Mouse (Mus musculus): ENCODE measurements around the gene Med12.
A peak's percentile ranks its signal among the peaks of the same experiment; 100 is the strongest.

Med12 gene

GRCm38 (mm10) chrX:101273875-101274738 lies at the start of gene Med12:
Gene Med12, plus strand, starts transcription at chrX:101274030.
- peak; percentile 93 for DNase-seq

GRCm38 (mm10) chrX:101245011-101245410 lies 28.8 kb upstream of the Med12 start:
- DNase-seq, result no peak

DNA sequence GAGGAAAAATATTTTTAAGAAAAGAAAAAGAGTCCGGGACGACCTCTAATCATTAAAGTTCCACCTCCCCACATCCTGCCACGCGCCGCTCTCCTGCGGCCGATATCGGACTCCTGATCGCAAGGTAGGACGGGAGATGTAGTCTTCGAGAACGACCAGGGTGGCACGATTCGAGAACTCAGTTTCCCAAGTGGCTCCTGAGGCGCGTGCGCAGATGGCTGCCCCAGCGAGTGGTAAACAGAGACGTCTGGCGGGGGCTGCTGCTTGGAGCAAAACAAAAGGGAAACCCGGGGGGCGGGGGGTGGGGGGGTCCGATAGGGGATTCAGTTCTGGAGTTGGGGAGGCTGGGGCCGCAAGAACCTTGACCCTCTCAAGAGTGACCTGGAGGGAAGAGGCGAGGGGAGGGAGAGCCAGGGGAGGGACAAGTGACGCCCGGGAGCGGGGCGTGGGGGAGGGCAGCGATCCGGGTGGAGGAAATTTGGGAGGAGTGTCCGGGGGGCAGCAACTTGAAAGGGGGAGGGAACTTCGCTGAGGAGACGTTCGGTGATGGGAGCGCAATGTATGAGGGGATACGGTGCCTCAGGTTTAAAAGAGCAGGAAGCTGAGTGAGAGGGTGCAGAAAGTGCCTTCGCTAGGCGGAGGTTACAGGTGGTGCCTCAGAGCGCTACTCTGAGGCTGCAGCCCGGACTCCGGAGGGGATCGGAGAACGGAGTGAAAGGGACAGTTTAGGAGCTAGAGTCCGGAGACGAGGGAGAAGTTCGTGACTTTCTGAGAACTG lies 19.7 kb upstream of the Med12 start, which contains the start of gene Foxo4:
TSS of gene Foxo4 (plus strand) at position 577 of the 778 bp plus-strand sequence.
- DNase-seq, result peak; percentile 92

- no peak for DNase-seq
Measured at GRCm38 (mm10) chrX:101254740-101255139, 19.1 kb upstream of the Med12 start.

DNA sequence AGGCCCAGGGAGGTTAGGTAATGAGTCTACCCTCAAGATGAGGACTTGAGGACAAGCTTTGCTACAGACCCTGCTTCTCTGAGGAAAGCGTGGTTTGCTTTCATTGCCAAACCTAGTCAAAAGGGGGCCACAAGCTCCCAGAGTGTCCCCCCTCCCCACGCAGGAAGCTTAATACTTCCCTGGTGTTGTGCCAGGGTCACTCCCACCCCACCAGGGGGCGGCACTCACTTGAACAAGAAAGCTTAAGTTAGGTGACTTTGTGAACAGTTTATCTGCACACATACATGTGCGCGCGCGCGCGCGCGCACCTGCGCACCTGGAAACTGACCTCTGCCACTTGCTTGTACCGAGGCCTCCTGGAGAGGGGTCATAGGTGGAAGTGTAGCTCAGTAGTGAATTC lies 17.2 kb upstream of the Med12 start:
- DNase-seq, result peak; percentile 16

GRCm38 (mm10) chrX:101260441-101261325 lies 13.1 kb upstream of the Med12 start:
- DNase-seq, result no peak

DNA sequence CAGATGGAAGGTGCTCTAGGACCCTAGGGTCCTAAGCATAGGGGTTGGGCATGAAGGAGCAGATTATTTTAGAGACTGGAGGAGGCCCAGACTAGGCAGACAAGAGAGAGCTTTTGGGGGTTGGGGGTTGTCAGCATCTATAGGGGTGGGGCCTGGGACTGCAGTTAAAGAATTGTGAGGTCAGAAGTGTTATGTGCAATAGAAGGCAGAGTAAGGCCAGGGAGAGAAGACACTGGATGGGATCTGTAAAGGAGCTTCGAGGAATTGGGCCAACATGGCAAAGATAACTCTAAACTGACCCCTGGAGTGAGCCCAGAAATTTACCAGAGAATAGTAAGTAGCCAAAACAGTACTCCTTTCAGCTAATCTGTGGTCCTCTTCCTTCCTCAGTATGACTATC lies 9.9 kb upstream of the Med12 start, which contains the start of gene Gm614:
TSS of gene Gm614 (minus strand) at position 101 of the 400 bp plus-strand sequence.
- DNase-seq, result no peak

DNA sequence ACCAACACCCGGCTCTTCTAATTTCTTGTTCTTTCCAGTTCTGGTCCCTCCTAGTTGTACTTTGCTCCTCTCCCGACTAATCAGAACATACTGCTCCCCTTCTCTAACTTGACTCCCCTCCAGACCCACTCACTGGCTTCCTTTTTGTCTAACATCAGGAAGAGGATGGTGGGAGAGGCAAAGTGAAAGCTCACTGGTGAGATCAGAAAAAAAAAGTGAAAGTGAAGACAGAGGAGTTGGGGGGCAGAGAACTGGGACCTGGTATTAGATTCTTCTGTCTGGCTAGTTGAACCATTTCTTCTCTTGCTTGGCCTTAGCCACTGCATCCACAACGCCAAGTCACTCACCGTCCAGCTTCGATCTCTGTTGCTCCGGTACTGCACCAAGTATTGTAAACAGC lies 7.2 kb upstream of the Med12 start:
- no peak for DNase-seq

DNA sequence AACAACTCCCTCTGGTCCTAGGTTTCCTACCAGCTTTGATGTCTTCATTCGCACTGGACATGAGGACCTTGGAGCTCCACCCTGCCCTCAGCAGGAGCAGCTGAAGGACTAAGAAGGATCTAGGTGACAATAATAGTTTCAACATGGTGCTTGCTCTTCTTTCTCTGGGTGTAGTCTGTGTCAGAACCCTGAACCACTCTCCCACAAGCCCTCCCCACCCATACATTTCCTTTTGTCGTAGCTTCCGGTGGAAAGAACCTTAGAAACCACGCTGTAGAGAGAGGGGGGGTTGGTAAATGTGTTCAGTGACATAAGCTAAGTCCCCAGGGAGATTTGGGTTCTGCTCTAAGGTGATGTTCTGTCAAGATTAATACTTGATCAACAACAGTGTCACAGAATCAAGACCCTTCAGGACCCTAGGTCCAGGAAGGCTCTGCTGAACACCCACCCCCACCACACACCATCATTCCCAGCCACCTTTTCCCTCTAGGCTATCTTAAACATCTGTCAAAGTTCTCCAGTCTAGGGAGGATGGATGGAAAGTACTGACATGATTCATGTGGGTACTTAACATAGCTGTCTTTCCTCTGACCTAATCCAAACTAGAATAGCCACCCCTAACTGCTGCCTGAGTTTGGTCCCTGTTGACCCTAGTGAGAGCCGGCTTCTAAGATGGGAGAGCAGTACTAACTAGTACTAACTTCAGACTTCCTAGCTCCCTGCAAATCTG lies 5.6 kb upstream of the Med12 start, which contains the start of gene Il2rg:
TSS of gene Il2rg (minus strand) at position 231 of the 730 bp plus-strand sequence.
- no peak for DNase-seq

GRCm38 (mm10) chrX:101268755-101269124 lies 5.1 kb upstream of the Med12 start, which contains the start of gene Gm20489:
Gene Gm20489, minus strand, starts transcription at chrX:101269023.
- DNase-seq, result no peak

- no peak for DNase-seq
Measured at GRCm38 (mm10) chrX:101273410-101273809, 420 bp upstream of the Med12 start.

DNA sequence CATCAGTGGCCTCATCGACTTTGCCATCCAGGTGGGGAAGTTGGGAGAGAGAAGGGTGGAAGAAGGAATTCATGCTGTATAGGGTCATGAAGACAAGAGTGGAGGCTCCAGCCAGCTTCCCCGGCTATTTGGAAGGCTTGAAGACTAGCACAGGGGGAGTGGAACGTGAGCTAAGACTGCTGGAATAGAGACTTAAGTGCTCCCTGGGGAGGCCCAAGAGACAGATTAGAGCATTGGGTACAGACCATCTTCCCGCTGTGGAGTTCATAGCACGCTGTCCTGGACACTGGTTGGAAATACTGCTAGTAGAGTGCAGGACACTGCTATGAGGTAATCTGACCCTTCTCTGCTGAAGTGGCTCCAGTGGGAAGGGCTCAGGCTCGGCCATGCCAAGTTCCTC lies 9.0 kb downstream of the Med12 start:
- no peak for DNase-seq

GRCm38 (mm10) chrX:101285534-101285933 lies 11.7 kb downstream of the Med12 start:
- DNase-seq, result peak; percentile 46

DNA sequence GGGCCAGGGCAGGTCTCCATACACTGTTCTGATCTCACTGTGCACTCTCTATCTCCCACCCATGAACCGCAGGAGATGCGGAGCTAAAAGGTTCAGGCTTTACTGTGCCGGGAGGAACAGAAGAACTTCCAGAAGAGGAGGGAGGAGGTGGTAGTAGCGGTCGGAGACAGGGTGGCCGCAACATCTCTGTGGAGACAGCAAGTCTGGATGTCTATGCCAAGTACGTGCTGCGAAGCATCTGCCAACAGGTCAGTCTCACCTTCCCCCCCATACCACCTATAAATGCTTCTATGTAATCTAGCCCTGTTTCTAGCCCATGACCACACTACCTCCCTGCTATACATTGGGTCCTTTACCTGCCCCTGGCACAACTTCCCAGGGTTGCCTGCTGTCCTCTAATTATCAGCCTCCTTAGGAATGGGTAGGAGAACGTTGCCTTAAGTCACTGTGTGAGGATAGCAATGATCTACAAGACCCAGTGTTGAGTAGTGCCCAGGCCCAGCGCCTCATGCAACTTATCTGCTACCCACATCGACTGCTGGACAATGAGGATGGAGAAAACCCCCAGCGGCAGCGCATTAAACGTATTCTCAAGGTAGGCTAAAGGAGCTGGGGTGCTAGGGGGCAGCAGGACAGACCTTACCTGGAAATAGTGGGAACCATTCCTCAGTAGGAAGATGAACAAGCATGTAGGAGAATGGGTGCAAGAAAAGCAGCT lies 12.3 kb downstream of the Med12 start:
- no peak for DNase-seq

DNA sequence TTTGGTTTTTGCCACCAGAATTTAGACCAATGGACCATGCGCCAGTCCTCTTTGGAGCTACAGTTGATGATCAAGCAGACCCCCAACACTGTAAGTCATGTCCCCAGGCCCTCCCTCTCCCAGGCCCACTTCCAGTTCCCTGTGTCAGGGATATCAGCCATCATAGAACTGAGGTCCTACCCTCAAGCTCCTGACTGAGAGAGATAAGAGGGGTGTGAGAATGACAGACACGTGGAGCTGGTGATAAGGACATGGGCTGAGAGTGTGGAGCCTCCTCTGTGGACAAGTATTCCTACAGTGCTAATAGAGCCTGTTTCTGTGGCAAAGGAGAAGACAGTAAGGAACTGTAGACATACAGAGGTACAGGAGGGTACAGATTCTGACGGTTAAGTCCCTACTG lies 13.7 kb downstream of the Med12 start:
- DNase-seq, result no peak

DNA sequence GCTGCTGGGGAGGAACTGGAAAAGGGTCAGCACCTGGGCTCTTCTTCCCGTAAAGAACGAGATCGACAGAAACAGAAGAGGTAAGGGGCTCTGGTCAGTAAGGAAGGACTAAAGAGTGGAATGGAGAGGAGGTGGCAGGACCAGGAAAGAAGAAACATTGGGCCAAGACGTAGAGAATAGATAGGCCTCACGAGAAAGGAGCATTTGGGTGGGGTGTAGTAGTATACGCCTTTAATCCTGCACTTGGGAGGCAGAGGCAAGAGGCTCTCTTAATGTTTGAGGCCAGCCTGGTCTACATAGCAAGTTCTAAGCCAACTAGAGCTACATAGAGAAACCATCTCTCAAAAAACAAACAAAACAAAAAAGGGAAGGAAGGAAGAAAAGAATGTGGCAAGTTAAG lies 14.6 kb downstream of the Med12 start:
- no peak for DNase-seq

DNA sequence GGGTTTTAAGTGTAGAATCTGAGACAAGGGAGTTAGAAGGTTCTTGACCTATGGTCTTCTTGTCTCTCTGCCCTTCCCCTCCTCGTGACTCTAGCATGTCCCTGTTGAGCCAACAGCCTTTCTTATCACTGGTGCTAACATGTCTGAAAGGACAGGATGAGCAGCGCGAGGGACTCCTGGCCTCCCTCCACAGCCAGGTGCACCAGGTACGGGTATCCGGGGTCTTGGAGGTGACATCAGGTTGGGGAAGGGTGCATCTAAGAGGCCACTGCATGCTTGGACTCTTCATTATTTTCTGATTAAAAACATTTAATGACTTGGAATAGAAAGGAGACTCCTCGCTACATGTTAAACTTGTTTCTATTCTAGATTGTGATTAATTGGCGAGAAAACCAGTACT lies 15.2 kb downstream of the Med12 start:
- no peak for DNase-seq

- no peak for DNase-seq
Measured at GRCm38 (mm10) chrX:101290111-101290510, 16.3 kb downstream of the Med12 start.

- no peak for DNase-seq
Measured at GRCm38 (mm10) chrX:101299055-101299454, 25.2 kb downstream of the Med12 start, which contains the start of gene Nlgn3. Gene Nlgn3, plus strand, starts transcription at chrX:101299168.

GRCm38 (mm10) chrX:101299473-101300426 lies 25.9 kb downstream of the Med12 start:
- no peak for DNase-seq

Data from kidney, adult 9 months (tissue).